Mouse (Mus musculus) hindbrain, embryonic 11.5 days (tissue): ENCODE results near the gene Ndufc2. TPM values are rescaled to one million over a fixed set of nuclear protein-coding genes. Genes with fewer than 3 reads are reported as not detected.
A peak's percentile ranks its signal among the peaks of the same experiment; 100 is the strongest.

Experiments used
- ATAC-seq: fragments of 200-750 bp; cut with Nextera tagmentation; 2 replicates; pipeline ENCODE4 v1.8.0; 2017; ENCODE audit warnings: mild to moderate bottlenecking, moderate TSS enrichment, moderate library complexity; ENCODE audit not compliant: low FRiP score
- DNase-seq: peaks from one replicate; pipeline ENCODE4 v3.0.0-alpha.2; 2015; ENCODE audit warnings: low spot score
- H3K27ac ChIP-seq: fragments of 300-500 bp; sonication (generic); 2 replicates; pipeline ENCODE4 v1.5.1; 2014; ENCODE audit warnings: mild to moderate bottlenecking, low read depth, low read length
- H3K27me3 ChIP-seq: fragments of 300-500 bp; sonication (generic); 2 replicates; pipeline ENCODE4 v1.6.1; 2014; ENCODE audit warnings: mild to moderate bottlenecking, low read length, moderate library complexity, mixed read lengths; ENCODE audit not compliant: control insufficient read depth, insufficient read depth
- H3K36me3 ChIP-seq: fragments of 300-500 bp; sonication (generic); 2 replicates; pipeline ENCODE4 v1.6.1; 2014; ENCODE audit warnings: mild to moderate bottlenecking, low read length, moderate library complexity, mixed read lengths; ENCODE audit not compliant: control insufficient read depth, insufficient read depth
- H3K4me1 ChIP-seq: fragments of 300-500 bp; sonication (generic); replicated peaks from 2 replicates; pipeline ENCODE4 v1.6.1; 2014; ENCODE audit warnings: low read length, mixed read lengths; ENCODE audit not compliant: control insufficient read depth, insufficient read depth
- H3K4me2 ChIP-seq: fragments of 300-500 bp; sonication (generic); replicated peaks from 2 replicates; pipeline ENCODE4 v1.6.1; 2014; ENCODE audit warnings: mild to moderate bottlenecking, low read depth, low read length
- H3K4me3 ChIP-seq: fragments of 300-500 bp; sonication (generic); 2 replicates; pipeline ENCODE4 v1.5.1; 2014; ENCODE audit warnings: low read depth, low read length
- H3K9ac ChIP-seq: fragments of 300-500 bp; sonication (generic); 2 replicates; pipeline ENCODE4 v1.6.1; 2014; ENCODE audit warnings: low read depth, low read length
- H3K9me3 ChIP-seq: fragments of 300-500 bp; sonication (generic); 2 replicates; pipeline ENCODE4 v1.6.1; 2016; ENCODE audit warnings: low read length; ENCODE audit not compliant: control insufficient read depth
- WGBS: fragments of 180-500 bp; shearing (Covaris S2); extraction: QIAGEN DNeasy Blood & Tissue Kit; methylation state at CpG from one replicate; pipeline ENCODE4 v1.1.7; 2014; 5-methylcytosine and 5-hydroxymethylcytosine counted together
- polyA plus RNA-seq: library from polyadenylated mRNA; unstranded; fragments of >200 nt; fragmentation: Nextera tagmentation; extraction: Ambion mirVana; gene quantifications from 2 replicates; pipeline ENCODE4 v1.2.1, GENCODE M21; 2014

Gene Ndufc2
- polyA plus RNA-seq, 1 experiment from 2014 or later: 352 TPM

GRCm38 (mm10) chr7:97382661-97383060 is 17.1 kb upstream of the Ndufc2 start:
- H3K9me3 ChIP-seq: no peaks in the 10 kb centered on the region
- H3K27ac ChIP-seq: no peak overlapping the region
- no peaks in the 10 kb centered on the region for H3K27me3 ChIP-seq
- H3K4me1 ChIP-seq: no peaks in the 10 kb centered on the region
- no peak overlapping the region for H3K4me2 ChIP-seq
- no peak overlapping the region for H3K4me3 ChIP-seq
- ATAC-seq (no peak), DNase-seq (no peak)
- no peak overlapping the region for H3K9ac ChIP-seq
- 93% methylated on average over 8 of the region's 8 CpGs for WGBS
- H3K36me3 ChIP-seq: peaks cover 19% of the 10 kb centered on the region

- ATAC-seq: no peak
- Histone ChIP-seq H3K9me3 (no peaks in the 10 kb centered on the region), H3K4me3 (no peak overlapping the region), H3K27ac (no peak overlapping the region), H3K36me3 (peaks cover 14% of the 10 kb centered on the region), H3K27me3 (no peaks in the 10 kb centered on the region), H3K4me1 (no peaks in the 10 kb centered on the region), H3K9ac (no peak overlapping the region), H3K4me2 (no peak overlapping the region)
- no peak for DNase-seq
- WGBS: 93% methylated on average over 10 of the region's 10 CpGs
Observed at GRCm38 (mm10) chr7:97383496-97384132, 16.2 kb upstream of the Ndufc2 start.

- Histone ChIP-seq H3K27me3 (no peaks in the 10 kb centered on the region), H3K36me3 (peaks cover 10% of the 10 kb centered on the region), H3K9me3 (no peaks in the 10 kb centered on the region), H3K9ac (no peak overlapping the region), H3K27ac (no peak overlapping the region), H3K4me2 (no peak overlapping the region), H3K4me1 (no peaks in the 10 kb centered on the region), H3K4me3 (no peak overlapping the region)
- ATAC-seq (no peak), DNase-seq (no peak)
- WGBS: 91% methylated on average over 7 of the region's 7 CpGs
Observed at GRCm38 (mm10) chr7:97386106-97386805, 13.5 kb upstream of the Ndufc2 start.

- H3K4me1 ChIP-seq: no peaks in the 10 kb centered on the region
- DNase-seq: no peak
- H3K27ac ChIP-seq: no peak overlapping the region
- H3K4me3 ChIP-seq: no peak overlapping the region
- no peak for ATAC-seq
- WGBS: 96% methylated on average over 5 of the region's 5 CpGs
- no peak overlapping the region for H3K4me2 ChIP-seq
- no peaks in the 10 kb centered on the region for H3K27me3 ChIP-seq
- H3K9me3 ChIP-seq: no peaks in the 10 kb centered on the region
- peaks cover 7% of the 10 kb centered on the region for H3K36me3 ChIP-seq
- no peak overlapping the region for H3K9ac ChIP-seq
Observed at GRCm38 (mm10) chr7:97386806-97387370, 12.9 kb upstream of the Ndufc2 start.

GRCm38 (mm10) chr7:97387561-97388147 is 12.1 kb upstream of the Ndufc2 start:
- no peak overlapping the region for H3K4me2 ChIP-seq
- DNase-seq: no peak
- no peak overlapping the region for H3K9ac ChIP-seq
- H3K4me1 ChIP-seq: no peaks in the 10 kb centered on the region
- no peaks in the 10 kb centered on the region for H3K27me3 ChIP-seq
- no peak overlapping the region for H3K4me3 ChIP-seq
- H3K27ac ChIP-seq: no peak overlapping the region
- ATAC-seq: no peak
- no peaks in the 10 kb centered on the region for H3K9me3 ChIP-seq
- 93% methylated on average over 8 of the region's 8 CpGs for WGBS
- peaks cover 7% of the 10 kb centered on the region for H3K36me3 ChIP-seq

GRCm38 (mm10) chr7:97388541-97388940 is 11.3 kb upstream of the Ndufc2 start:
- Histone ChIP-seq H3K27ac (no peak overlapping the region), H3K36me3 (peaks cover 5% of the 10 kb centered on the region), H3K4me3 (no peak overlapping the region), H3K27me3 (no peaks in the 10 kb centered on the region), H3K9ac (no peak overlapping the region), H3K4me1 (no peaks in the 10 kb centered on the region), H3K4me2 (no peak overlapping the region), H3K9me3 (no peaks in the 10 kb centered on the region)
- ATAC-seq (no peak), DNase-seq (no peak)
- 92% methylated on average over 4 of the region's 4 CpGs for WGBS

- Histone ChIP-seq H3K36me3 (no peaks in the 10 kb centered on the region; the same call in 1 of the 2 replicates), H3K4me3 (no peak overlapping the region), H3K4me2 (no peak overlapping the region), H3K27ac (no peak overlapping the region), H3K9me3 (no peaks in the 10 kb centered on the region), H3K4me1 (no peaks in the 10 kb centered on the region), H3K9ac (no peak overlapping the region), H3K27me3 (no peaks in the 10 kb centered on the region)
- peak; percentile 16 for DNase-seq
- WGBS: 79% methylated on average over 13 of the region's 13 CpGs
- ATAC-seq: peak; percentile 85
Observed at GRCm38 (mm10) chr7:97391293-97392078, 8.3 kb upstream of the Ndufc2 start.

- ATAC-seq (no peak), DNase-seq (no peak)
- WGBS: 92% methylated on average over 6 of the region's 6 CpGs
Observed at GRCm38 (mm10) chr7:97392079-97392445, 7.7 kb upstream of the Ndufc2 start.

More at GRCm38 (mm10) chr7:97392079-97392445, 7.7 kb upstream of the Ndufc2 start:
- Histone ChIP-seq H3K4me2 (no peak overlapping the region), H3K27me3 (no peaks in the 10 kb centered on the region), H3K36me3 (no peaks in the 10 kb centered on the region; the same call in 1 of the 2 replicates), H3K4me1 (no peaks in the 10 kb centered on the region), H3K27ac (no peak overlapping the region), H3K9me3 (no peaks in the 10 kb centered on the region), H3K9ac (no peak overlapping the region), H3K4me3 (no peak overlapping the region)
